Mouse (Mus musculus): ENCODE measurements around the gene Olfr522.

Gene Olfr522

GRCm38 (mm10) chr7:140116329-140117054 lies 48.1 kb downstream of the Olfr522 start, which contains the start of gene Echs1:
Echs1 (minus strand) TSS chr7:140116476.
- peak; percentile 68 for DNase-seq (ENCODE audit: low read depth, low spot score)

GRCm38 (mm10) chr7:140115583-140116328 lies 48.8 kb downstream of the Olfr522 start, which contains the start of gene Paox:
Paox (plus strand) TSS chr7:140115799.
- no peak for DNase-seq (ENCODE audit: low read depth, low spot score)

DNA sequence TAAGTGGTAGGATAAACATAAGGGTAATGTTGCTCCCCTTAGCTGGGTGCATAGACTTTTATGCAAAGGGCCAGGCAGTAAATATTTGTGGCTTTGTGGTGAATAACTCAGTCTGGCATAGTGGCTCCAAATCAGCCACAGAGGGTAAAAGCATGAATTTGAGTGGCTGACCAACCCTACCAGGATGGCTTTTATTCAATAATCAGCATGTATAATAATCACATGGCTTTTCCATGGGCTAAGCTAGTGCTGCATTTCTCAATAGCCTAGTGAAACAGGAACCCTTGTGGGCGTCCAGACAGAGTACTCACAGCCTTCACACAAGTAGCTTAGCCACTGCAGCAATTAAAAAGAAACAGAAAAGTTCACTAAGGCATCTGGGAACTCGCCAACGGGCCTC lies 52.6 kb downstream of the Olfr522 start:
- no peak for DNase-seq (ENCODE audit: low read depth, low spot score)
